Mouse (Mus musculus): ENCODE data around the gene Clint1. TPM values are rescaled to one million over a fixed set of nuclear protein-coding genes. Genes with fewer than 3 reads are reported as not detected.

Gene Clint1
- polyA plus RNA-seq, 1 experiment from 2014 or later: 72.7 TPM

- ATAC-seq (ENCODE audit: insufficient read depth) (peak; percentile 55), DNase-seq (peak; percentile 86)
- H3K27ac ChIP-seq (ENCODE audit: low read depth): peak overlapping the region; percentile 25
Measured at GRCm38 (mm10) chr11:45881683-45882068, 29.8 kb downstream of the Clint1 start.

GRCm38 (mm10) chr11:45883270-45883931, 31.6 kb downstream of the Clint1 start:
- no peak for TF ChIP-seq CTCF (IDR thresholded peaks at IDR 0.05; ENCODE audit: low read depth)
- H3K4me2 ChIP-seq: peak overlapping the region; percentile 19; the same call in 1 of the 2 replicates
- H3K27me3 ChIP-seq (ENCODE audit: insufficient read depth, low read length): no peaks in the 10 kb centered on the region
- H3K9me3 ChIP-seq (ENCODE audit: low read depth, low read length): no peaks in the 10 kb centered on the region
- no peak overlapping the region for H3K9ac ChIP-seq
- H3K36me3 ChIP-seq (ENCODE audit: insufficient read depth): peaks cover 36% of the 10 kb centered on the region
- 21% methylated on average over 8 of the region's 8 CpGs for WGBS
- peak overlapping the region; percentile 54; the same call in 1 of the 2 replicates for H3K27ac ChIP-seq (ENCODE audit: low read depth)
- H3K4me1 ChIP-seq (ENCODE audit: insufficient read depth): peaks cover 13% of the 10 kb centered on the region; the same call in 1 of the 2 replicates
- no peak overlapping the region for H3K4me3 ChIP-seq (ENCODE audit: low read depth, low read length)
- peak; percentile 84 for DNase-seq
- ATAC-seq (ENCODE audit: insufficient read depth): peak; percentile 36; the same call in 1 of the 2 replicates

More at GRCm38 (mm10) chr11:45881683-45882068, 29.8 kb downstream of the Clint1 start:
- peaks cover 22% of the 10 kb centered on the region for H3K36me3 ChIP-seq (ENCODE audit: insufficient read depth)
- H3K4me3 ChIP-seq (ENCODE audit: low read depth, low read length): no peak overlapping the region
- peaks cover 13% of the 10 kb centered on the region; the same call in 1 of the 2 replicates for H3K4me1 ChIP-seq (ENCODE audit: insufficient read depth)
- WGBS: 10% methylated on average over 5 of the region's 5 CpGs
- TF ChIP-seq CTCF (IDR thresholded peaks at IDR 0.05; ENCODE audit: low read depth): no peak
- no peaks in the 10 kb centered on the region for H3K27me3 ChIP-seq (ENCODE audit: insufficient read depth, low read length)
- H3K4me2 ChIP-seq: no peak overlapping the region
- H3K9me3 ChIP-seq (ENCODE audit: low read depth, low read length): no peaks in the 10 kb centered on the region
- no peak overlapping the region for H3K9ac ChIP-seq

GRCm38 (mm10) chr11:45884029-45884428, 32.2 kb downstream of the Clint1 start:
- 31% methylated on average over 4 of the region's 4 CpGs for WGBS
- Histone ChIP-seq H3K4me1 (ENCODE audit: insufficient read depth) (peaks cover 13% of the 10 kb centered on the region; the same call in 1 of the 2 replicates), H3K9me3 (ENCODE audit: low read depth, low read length) (no peaks in the 10 kb centered on the region), H3K27me3 (ENCODE audit: insufficient read depth, low read length) (no peaks in the 10 kb centered on the region), H3K4me2 (peak overlapping the region; percentile 19; the same call in 1 of the 2 replicates), H3K36me3 (ENCODE audit: insufficient read depth) (peaks cover 43% of the 10 kb centered on the region), H3K27ac (ENCODE audit: low read depth) (no peak overlapping the region), H3K4me3 (ENCODE audit: low read depth, low read length) (no peak overlapping the region), H3K9ac (no peak overlapping the region)
- no peak for ATAC-seq (ENCODE audit: insufficient read depth)
- peak; percentile 68 for TF ChIP-seq CTCF (IDR thresholded peaks at IDR 0.05; ENCODE audit: low read depth)
- peak; percentile 85 for DNase-seq

GRCm38 (mm10) chr11:45885606-45886230, 33.9 kb downstream of the Clint1 start:
- ATAC-seq (ENCODE audit: insufficient read depth) (no peak), DNase-seq (no peak)
- Histone ChIP-seq H3K9ac (no peak overlapping the region), H3K4me3 (ENCODE audit: low read depth, low read length) (no peak overlapping the region), H3K4me2 (no peak overlapping the region), H3K27ac (ENCODE audit: low read depth) (no peak overlapping the region), H3K27me3 (ENCODE audit: insufficient read depth, low read length) (no peaks in the 10 kb centered on the region), H3K36me3 (ENCODE audit: insufficient read depth) (peaks cover 59% of the 10 kb centered on the region), H3K4me1 (ENCODE audit: insufficient read depth) (peaks cover 8% of the 10 kb centered on the region; the same call in 1 of the 2 replicates), H3K9me3 (ENCODE audit: low read depth, low read length) (no peaks in the 10 kb centered on the region)
- 86% methylated on average over 5 of the region's 5 CpGs for WGBS
- no peak for TF ChIP-seq CTCF (IDR thresholded peaks at IDR 0.05; ENCODE audit: low read depth)

GRCm38 (mm10) chr11:45886596-45886995, 34.7 kb downstream of the Clint1 start:
- no peaks in the 10 kb centered on the region for H3K9me3 ChIP-seq (ENCODE audit: low read depth, low read length)
- peaks cover 68% of the 10 kb centered on the region for H3K36me3 ChIP-seq (ENCODE audit: insufficient read depth)
- 93% methylated on average over 5 of the region's 5 CpGs for WGBS
- TF ChIP-seq CTCF (IDR thresholded peaks at IDR 0.05; ENCODE audit: low read depth): no peak
- no peak overlapping the region for H3K27ac ChIP-seq (ENCODE audit: low read depth)
- DNase-seq: no peak
- H3K9ac ChIP-seq: no peak overlapping the region
- no peak overlapping the region for H3K4me2 ChIP-seq
- H3K27me3 ChIP-seq (ENCODE audit: insufficient read depth, low read length): no peaks in the 10 kb centered on the region
- H3K4me1 ChIP-seq (ENCODE audit: insufficient read depth): peaks cover 6% of the 10 kb centered on the region; the same call in 1 of the 2 replicates
- H3K4me3 ChIP-seq (ENCODE audit: low read depth, low read length): no peak overlapping the region
- ATAC-seq (ENCODE audit: insufficient read depth): no peak

- H3K27me3 ChIP-seq (ENCODE audit: insufficient read depth, low read length): no peaks in the 10 kb centered on the region
- no peak overlapping the region for H3K9ac ChIP-seq
- DNase-seq (no peak), ATAC-seq (ENCODE audit: insufficient read depth) (no peak)
- peaks cover 86% of the 10 kb centered on the region for H3K36me3 ChIP-seq (ENCODE audit: insufficient read depth)
- no peak overlapping the region for H3K4me2 ChIP-seq
- H3K9me3 ChIP-seq (ENCODE audit: low read depth, low read length): no peaks in the 10 kb centered on the region
- 84% methylated on average over 9 of the region's 9 CpGs for WGBS
- no peak overlapping the region for H3K4me3 ChIP-seq (ENCODE audit: low read depth, low read length)
- TF ChIP-seq CTCF (IDR thresholded peaks at IDR 0.05; ENCODE audit: low read depth): no peak
- peaks cover 2% of the 10 kb centered on the region; the same call in 1 of the 2 replicates for H3K4me1 ChIP-seq (ENCODE audit: insufficient read depth)
- H3K27ac ChIP-seq (ENCODE audit: low read depth): no peak overlapping the region
Measured at GRCm38 (mm10) chr11:45888471-45889030, 36.7 kb downstream of the Clint1 start.

- no peak overlapping the region for H3K4me3 ChIP-seq (ENCODE audit: low read depth, low read length)
- 72% methylated on average over 3 of the region's 3 CpGs for WGBS
- ATAC-seq (ENCODE audit: insufficient read depth) (no peak), DNase-seq (no peak)
- H3K27ac ChIP-seq (ENCODE audit: low read depth): no peak overlapping the region
- H3K9ac ChIP-seq: no peak overlapping the region
- H3K4me1 ChIP-seq (ENCODE audit: insufficient read depth): no peaks in the 10 kb centered on the region
- peaks cover 95% of the 10 kb centered on the region for H3K36me3 ChIP-seq (ENCODE audit: insufficient read depth)
- no peak for TF ChIP-seq CTCF (IDR thresholded peaks at IDR 0.05; ENCODE audit: low read depth)
- H3K4me2 ChIP-seq: no peak overlapping the region
- H3K9me3 ChIP-seq (ENCODE audit: low read depth, low read length): no peaks in the 10 kb centered on the region
- H3K27me3 ChIP-seq (ENCODE audit: insufficient read depth, low read length): no peaks in the 10 kb centered on the region
Measured at GRCm38 (mm10) chr11:45889981-45890380, 38.1 kb downstream of the Clint1 start.

All from lung, embryonic 14.5 days (tissue).